Mouse (Mus musculus) olfactory bulb, adult 2 months (tissue): ENCODE results near the gene Wdr17. TPM values are rescaled to one million over a fixed set of nuclear protein-coding genes. Genes with fewer than 3 reads are reported as not detected.

Source experiments
- H3K27ac ChIP-seq: fragments of 200-500 bp; 2 replicates; pipeline ENCODE4 v1.5.1; 2012; ENCODE audit warnings: low read depth, low read length; ENCODE audit not compliant: insufficient read depth
- H3K4me1 ChIP-seq: fragments of 200-500 bp; 2 replicates; pipeline ENCODE4 v1.6.1; 2012; ENCODE audit warnings: low read length; ENCODE audit not compliant: control insufficient read depth, insufficient read depth
- H3K4me3 ChIP-seq: fragments of 200-500 bp; 2 replicates; pipeline ENCODE4 v1.5.1; 2012; ENCODE audit warnings: mild to moderate bottlenecking, low read depth, low read length, moderate library complexity; ENCODE audit not compliant: insufficient read depth
- CTCF ChIP-seq: fragments of 200-500 bp; IDR thresholded peaks from 2 replicates; pipeline ENCODE4 v1.5.1; 2012; ENCODE audit warnings: low read depth, mild to moderate bottlenecking, low read length, moderate library complexity; ENCODE audit not compliant: insufficient read depth
- POLR2A ChIP-seq: fragments of 200-500 bp; IDR thresholded peaks from 2 replicates; pipeline ENCODE4 v1.6.1; 2012; ENCODE audit warnings: mild to moderate bottlenecking, low read depth, low read length, moderate library complexity; ENCODE audit not compliant: insufficient read depth
- WGBS: fragments of 180-500 bp; shearing (Covaris S2); methylation state at CpG from one replicate; pipeline ENCODE4 v1.1.7; 2018; 5-methylcytosine and 5-hydroxymethylcytosine counted together
- polyA plus RNA-seq: library from polyadenylated mRNA; stranded (reverse); fragments of >200 nt; gene quantifications from 2 replicates; pipeline ENCODE4 v1.2.4, GENCODE M21; 2012; ENCODE audit warnings: low replicate concordance; ENCODE audit not compliant: missing spikeins, insufficient read depth, insufficient read length

Gene Wdr17
- polyA plus RNA-seq, 1 experiment, result not detected

DNA sequence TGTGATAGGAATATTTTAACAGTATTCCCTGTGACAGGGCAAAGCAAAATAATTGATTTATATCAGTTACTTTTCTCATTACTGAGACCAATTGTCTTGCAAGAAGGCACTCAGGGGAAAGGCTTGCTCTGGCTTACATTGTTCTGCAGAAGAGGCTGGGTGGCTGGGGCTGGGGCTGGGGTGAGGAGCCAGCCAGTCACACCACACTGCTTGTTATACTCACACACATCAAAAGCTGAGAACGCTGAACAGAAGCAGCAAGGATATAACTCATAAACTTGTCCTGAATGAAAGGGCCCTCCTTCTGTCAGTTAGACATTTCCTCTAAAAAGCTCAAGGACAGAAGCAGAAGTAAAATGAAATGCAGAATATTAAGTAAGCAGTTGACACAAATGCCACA is 304.1 kb downstream of the Wdr17 start:
- Histone ChIP-seq H3K4me3 (no peak overlapping the region), H3K27ac (no peak overlapping the region), H3K4me1 (no peaks in the 10 kb centered on the region)
- TF ChIP-seq POLR2A, result no peak
- no peak for TF ChIP-seq CTCF
- WGBS, result 50% methylated on average over 1 of the region's 1 CpGs

DNA sequence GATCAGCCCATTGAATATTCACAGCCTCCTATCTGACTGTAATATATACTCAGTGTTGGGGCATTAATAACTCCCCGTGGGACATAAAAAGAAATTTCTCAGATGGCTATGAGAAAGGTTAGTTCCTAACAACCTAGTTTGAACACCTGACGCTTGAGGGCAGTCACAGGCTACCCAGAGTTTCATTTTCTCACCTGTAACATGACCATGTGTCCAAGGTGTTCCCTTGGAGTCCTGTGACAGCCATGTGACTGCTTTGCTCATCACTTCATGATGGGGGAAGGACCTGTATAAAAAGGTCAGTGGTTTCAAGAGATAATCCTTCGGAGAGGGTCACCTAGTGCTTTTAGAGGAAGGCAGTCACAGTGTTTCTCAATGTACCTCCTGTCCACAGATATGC is 305.5 kb downstream of the Wdr17 start:
- no peak for TF ChIP-seq POLR2A
- no peak for TF ChIP-seq CTCF
- H3K4me3 ChIP-seq, result no peak overlapping the region
- no peak overlapping the region for H3K27ac ChIP-seq
- 94% methylated on average over 3 of the region's 3 CpGs for WGBS
- no peaks in the 10 kb centered on the region for H3K4me1 ChIP-seq

Other genes with a start within 250 kb of the Wdr17 start
- gene Gpm6a, start 67.7 kb upstream of the Wdr17 start, polyA plus RNA-seq, result 126 and 572 TPM in 2 replicates